Mouse (Mus musculus): ENCODE measurements around the gene Zfp511. TPM values are rescaled to one million over a fixed set of nuclear protein-coding genes. Genes with fewer than 3 reads are reported as not detected.
A peak's percentile ranks its signal among the peaks of the same experiment; 100 is the strongest.

The Zfp511 gene
- polyA plus RNA-seq, 1 experiment from 2014 or later, result 36.8 TPM

DNA sequence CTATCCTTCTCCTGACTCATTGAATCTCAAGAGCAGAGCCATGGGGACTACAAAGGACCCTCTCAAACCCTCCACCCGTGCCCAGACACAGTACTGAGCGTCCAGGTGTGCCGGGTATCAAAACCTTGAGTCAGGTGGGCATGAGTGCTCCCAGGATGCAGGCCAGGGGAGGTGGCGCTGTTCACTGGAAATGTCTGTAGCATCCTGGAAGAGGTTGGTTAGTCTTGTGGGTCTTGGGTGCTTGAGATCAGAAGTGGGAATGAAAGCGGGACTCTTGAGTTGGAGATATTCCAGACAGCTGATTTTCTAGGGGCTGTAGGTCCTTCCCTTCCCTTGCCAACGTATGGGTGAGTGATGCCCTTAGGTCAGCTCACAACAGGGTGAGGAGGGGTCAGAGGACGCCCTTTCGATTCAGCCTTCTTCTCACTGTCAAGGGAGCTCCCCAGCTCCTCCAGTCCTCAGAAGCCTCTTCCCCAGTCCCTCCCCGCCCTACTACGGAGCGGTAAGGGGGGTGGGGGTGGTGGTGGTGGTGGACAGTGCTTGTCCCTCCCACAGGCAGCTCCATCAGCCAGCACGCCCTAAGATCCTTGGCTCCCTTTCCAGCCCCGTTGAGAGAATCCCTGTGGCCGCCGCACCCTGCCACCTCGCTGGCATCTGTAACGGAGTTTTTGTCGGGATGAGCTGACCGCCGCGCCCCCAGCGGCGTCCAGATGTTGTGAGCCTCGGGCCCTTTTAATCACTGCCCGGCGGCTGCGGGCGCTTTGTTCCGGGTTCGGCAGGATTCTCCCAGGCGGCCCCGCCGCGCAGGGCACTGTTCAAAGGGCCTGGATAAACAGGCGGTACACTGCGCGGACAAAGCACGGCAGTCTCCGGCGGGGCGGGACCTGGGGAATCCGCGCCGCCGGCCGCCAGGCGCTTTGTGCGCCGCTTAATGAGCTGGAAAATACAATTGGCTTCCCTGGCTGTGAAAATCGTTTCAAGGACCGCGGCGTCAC, 21.5 kb downstream of the Zfp511 start:
- Histone ChIP-seq H3K27ac (peak overlapping the region; percentile 67), H3K4me1 (peaks cover 19% of the 10 kb centered on the region), H3K36me3 (no peaks in the 10 kb centered on the region), H3K4me3 (peak overlapping the region; percentile 63), H3K9me3 (no peaks in the 10 kb centered on the region), H3K27me3 (ENCODE audit: insufficient read depth, poor library complexity, severe bottlenecking) (peaks cover 100% of the 10 kb centered on the region)
- DNase-seq (ENCODE audit: low spot score), result no peak
- 4% methylated on average over 53 of the region's 53 CpGs for WGBS

DNA sequence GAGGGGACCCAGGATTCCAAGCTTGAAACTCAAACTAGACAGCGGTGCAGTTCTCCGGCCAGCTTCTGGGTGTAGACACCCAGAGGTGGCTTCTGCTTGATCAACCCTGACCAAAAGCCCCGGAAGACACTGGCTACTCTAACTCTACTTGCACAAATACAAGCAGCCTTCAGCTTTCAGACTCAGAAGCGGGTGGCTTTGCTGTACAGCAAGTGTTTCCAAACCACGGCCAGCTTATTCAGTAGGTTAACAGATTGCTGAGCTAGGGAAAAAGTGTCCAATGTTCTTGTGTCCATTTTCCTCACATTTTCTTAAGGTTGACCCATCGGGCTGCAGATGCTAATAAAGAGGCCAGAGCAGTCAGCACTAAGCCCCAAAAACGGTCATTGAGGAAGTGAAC, 22.3 kb downstream of the Zfp511 start:
- Histone ChIP-seq H3K4me3 (peak overlapping the region; percentile 63), H3K9me3 (no peaks in the 10 kb centered on the region), H3K36me3 (no peaks in the 10 kb centered on the region), H3K27ac (peak overlapping the region; percentile 67; the same call in 1 of the 2 replicates), H3K27me3 (ENCODE audit: insufficient read depth, poor library complexity, severe bottlenecking) (peaks cover 100% of the 10 kb centered on the region), H3K4me1 (peaks cover 19% of the 10 kb centered on the region)
- DNase-seq (ENCODE audit: low spot score), result no peak
- WGBS, result 25% methylated on average over 7 of the region's 7 CpGs

DNA sequence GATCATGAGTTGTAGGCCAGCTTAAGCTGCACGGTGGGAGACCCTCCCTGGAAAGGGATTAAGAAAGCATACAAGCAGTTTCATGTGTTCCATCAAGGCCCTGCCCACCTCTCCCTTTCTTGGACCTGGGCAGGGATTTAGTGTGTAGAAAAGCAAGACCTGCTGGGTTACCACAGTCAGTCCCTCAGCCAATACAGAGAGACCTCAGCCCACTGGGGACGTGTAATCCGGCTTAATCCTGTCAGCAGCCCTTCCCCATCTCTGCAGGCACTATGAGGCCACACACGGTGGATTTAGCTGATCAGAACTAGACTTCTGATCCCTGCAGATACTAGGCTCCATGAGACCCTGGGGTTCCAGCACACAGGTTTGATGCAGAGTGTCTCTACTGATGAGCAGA, 23.4 kb downstream of the Zfp511 start:
- H3K27ac ChIP-seq, result no peak overlapping the region
- WGBS, result 12% methylated on average over 4 of the region's 4 CpGs

DNA sequence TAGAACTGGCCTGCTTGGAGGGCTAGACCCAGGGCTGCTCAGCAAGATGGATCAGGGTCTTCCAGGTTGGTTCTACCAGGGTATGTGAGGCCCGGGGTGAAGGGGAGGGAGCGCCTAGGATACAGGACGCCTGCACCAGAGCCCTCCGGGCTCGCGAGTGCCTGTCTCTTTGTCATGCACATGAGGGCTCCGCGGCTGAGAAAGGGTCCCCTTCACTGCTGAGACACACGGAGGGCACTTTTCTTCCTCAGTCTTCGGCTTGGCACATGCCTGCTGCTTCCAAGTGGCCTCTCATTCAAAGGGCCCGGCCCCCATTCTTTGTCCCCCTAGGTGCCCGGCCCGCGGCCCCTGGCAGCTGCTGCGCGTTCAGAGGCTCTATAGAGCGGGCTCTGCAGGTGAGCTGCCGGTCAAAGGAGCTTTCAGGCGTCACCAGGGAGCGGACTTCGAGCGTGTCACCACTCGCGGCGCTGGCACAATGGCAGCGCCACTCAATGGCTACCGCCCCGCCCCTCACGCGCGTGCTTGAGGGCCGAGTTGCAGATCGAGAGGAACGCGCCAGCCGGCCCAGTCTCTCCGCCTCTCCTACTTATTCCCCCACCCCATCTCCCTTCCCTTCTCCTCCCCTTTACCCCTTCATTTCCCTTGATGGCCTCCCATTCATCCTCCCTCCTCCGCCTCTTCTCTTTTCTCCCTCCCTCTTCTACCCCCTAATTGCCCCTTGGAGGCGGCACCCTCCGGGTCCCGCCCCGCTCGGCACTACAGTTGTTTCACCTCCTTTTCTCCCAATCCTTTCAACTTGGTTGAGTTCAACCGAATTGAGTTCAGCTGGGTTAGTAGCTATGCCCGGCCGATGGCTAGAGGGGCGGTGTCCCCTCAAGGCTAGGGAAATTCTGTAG, 25.0 kb downstream of the Zfp511 start:
- Histone ChIP-seq H3K9me3 (no peaks in the 10 kb centered on the region), H3K27me3 (ENCODE audit: insufficient read depth, poor library complexity, severe bottlenecking) (peaks cover 98% of the 10 kb centered on the region), H3K27ac (peak overlapping the region; percentile 42; the same call in 1 of the 2 replicates), H3K4me1 (peaks cover 19% of the 10 kb centered on the region), H3K4me3 (peak overlapping the region; percentile 55), H3K36me3 (no peaks in the 10 kb centered on the region)
- 2% methylated on average over 47 of the region's 47 CpGs for WGBS
- no peak for DNase-seq (ENCODE audit: low spot score)

More for the DNA sequence above, 23.4 kb downstream of the Zfp511 start:
- no peak overlapping the region for H3K4me3 ChIP-seq
- H3K36me3 ChIP-seq, result no peaks in the 10 kb centered on the region
- peaks cover 100% of the 10 kb centered on the region for H3K27me3 ChIP-seq (ENCODE audit: insufficient read depth, poor library complexity, severe bottlenecking)
- no peak for DNase-seq (ENCODE audit: low spot score)
- peaks cover 19% of the 10 kb centered on the region for H3K4me1 ChIP-seq
- no peaks in the 10 kb centered on the region for H3K9me3 ChIP-seq

DNA sequence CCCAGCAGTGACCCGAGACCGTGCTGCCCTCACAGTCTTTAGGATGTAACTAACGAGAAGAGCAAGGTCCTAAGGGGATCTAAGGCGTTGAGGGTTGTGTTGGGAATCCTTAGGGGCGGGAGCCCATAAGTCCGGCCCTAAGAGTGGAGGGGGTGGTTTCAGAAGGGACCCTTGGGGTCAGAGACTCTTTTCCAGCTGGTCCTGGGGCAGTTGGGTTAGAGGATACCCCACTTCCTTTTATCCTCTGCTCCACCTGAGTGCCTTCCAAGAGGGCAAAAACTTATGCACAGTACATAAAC, 25.6 kb downstream of the Zfp511 start:
- 5% methylated on average over 6 of the region's 6 CpGs for WGBS
- no peak overlapping the region for H3K27ac ChIP-seq
- H3K4me1 ChIP-seq, result peaks cover 19% of the 10 kb centered on the region
- H3K27me3 ChIP-seq (ENCODE audit: insufficient read depth, poor library complexity, severe bottlenecking), result peaks cover 94% of the 10 kb centered on the region
- no peaks in the 10 kb centered on the region for H3K36me3 ChIP-seq
- DNase-seq (ENCODE audit: low spot score), result no peak
- H3K4me3 ChIP-seq, result peak overlapping the region; percentile 55; the same call in 1 of the 2 replicates
- H3K9me3 ChIP-seq, result no peaks in the 10 kb centered on the region

DNA sequence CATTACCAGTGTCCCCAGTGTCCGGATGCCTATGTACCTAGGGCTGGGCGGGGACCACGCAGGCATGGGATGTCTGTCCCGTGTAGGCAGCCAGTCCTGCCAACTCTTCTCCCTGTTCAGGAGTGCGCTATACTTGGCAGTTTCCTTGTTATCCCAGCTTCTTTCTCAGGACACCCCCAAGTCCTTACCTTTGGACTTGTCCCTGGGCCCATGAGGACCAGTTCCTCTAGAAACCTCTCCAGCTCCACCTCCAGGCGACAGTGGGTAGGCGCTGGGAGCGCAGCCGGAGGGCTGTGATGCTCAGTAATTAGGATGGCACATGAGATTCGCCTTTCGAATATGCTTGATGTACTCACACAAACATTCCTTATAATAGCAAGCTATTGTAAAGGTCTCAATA, 26.1 kb downstream of the Zfp511 start:
- H3K36me3 ChIP-seq, result no peaks in the 10 kb centered on the region
- H3K4me3 ChIP-seq, result no peak overlapping the region
- WGBS, result 13% methylated on average over 11 of the region's 11 CpGs
- H3K4me1 ChIP-seq, result peaks cover 19% of the 10 kb centered on the region
- no peaks in the 10 kb centered on the region for H3K9me3 ChIP-seq
- no peak for DNase-seq (ENCODE audit: low spot score)
- no peak overlapping the region for H3K27ac ChIP-seq
- peaks cover 89% of the 10 kb centered on the region for H3K27me3 ChIP-seq (ENCODE audit: insufficient read depth, poor library complexity, severe bottlenecking)

DNA sequence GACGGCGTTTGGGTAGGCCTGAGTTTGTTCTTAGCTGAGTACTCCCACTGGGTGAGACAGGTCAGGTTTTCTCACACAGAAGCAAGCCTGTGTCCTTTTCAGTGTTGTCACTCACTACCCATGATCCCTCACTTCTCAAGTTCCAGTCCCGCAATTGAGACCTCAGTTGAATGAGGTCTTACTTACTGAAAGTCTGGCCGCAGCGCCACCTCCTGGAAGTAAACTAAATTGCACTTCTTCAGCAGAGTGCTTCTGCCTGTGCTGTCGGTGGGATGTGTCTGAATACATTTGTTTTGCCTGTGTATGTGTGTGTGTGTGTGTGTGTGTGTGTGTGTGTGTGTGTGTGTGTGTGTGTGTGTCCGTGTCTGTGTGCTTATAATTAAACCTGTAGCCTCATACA, 26.9 kb downstream of the Zfp511 start:
- H3K4me3 ChIP-seq, result no peak overlapping the region
- H3K27ac ChIP-seq, result no peak overlapping the region
- peaks cover 86% of the 10 kb centered on the region for H3K27me3 ChIP-seq (ENCODE audit: insufficient read depth, poor library complexity, severe bottlenecking)
- no peaks in the 10 kb centered on the region for H3K9me3 ChIP-seq
- DNase-seq (ENCODE audit: low spot score), result no peak
- 20% methylated on average over 7 of the region's 7 CpGs for WGBS
- H3K36me3 ChIP-seq, result no peaks in the 10 kb centered on the region
- H3K4me1 ChIP-seq, result peaks cover 13% of the 10 kb centered on the region

DNA sequence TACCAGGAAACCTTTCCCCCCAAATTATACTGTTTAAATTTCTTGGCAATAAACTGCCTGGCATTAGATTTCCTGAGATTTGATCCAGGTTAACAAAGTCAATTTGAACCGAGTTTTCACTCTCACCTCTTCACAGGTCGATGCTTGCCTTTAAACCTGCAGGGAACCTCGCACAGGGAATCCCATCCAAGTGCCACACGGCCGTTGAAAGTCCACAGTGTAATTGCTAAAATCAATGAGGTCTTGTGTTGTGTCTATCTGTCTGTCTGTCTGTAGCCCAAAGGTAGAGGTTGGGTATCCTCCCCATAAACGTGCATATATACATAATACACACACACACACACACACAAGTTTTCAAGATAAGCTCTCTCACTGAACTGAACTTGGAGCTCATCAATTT, 31.2 kb downstream of the Zfp511 start:
- H3K36me3 ChIP-seq, result no peaks in the 10 kb centered on the region
- 51% methylated on average over 6 of the region's 6 CpGs for WGBS
- no peak overlapping the region for H3K4me3 ChIP-seq
- peaks cover 9% of the 10 kb centered on the region for H3K4me1 ChIP-seq
- H3K9me3 ChIP-seq, result no peaks in the 10 kb centered on the region
- H3K27me3 ChIP-seq (ENCODE audit: insufficient read depth, poor library complexity, severe bottlenecking), result peaks cover 79% of the 10 kb centered on the region
- H3K27ac ChIP-seq, result no peak overlapping the region
- DNase-seq (ENCODE audit: low spot score), result no peak

DNA sequence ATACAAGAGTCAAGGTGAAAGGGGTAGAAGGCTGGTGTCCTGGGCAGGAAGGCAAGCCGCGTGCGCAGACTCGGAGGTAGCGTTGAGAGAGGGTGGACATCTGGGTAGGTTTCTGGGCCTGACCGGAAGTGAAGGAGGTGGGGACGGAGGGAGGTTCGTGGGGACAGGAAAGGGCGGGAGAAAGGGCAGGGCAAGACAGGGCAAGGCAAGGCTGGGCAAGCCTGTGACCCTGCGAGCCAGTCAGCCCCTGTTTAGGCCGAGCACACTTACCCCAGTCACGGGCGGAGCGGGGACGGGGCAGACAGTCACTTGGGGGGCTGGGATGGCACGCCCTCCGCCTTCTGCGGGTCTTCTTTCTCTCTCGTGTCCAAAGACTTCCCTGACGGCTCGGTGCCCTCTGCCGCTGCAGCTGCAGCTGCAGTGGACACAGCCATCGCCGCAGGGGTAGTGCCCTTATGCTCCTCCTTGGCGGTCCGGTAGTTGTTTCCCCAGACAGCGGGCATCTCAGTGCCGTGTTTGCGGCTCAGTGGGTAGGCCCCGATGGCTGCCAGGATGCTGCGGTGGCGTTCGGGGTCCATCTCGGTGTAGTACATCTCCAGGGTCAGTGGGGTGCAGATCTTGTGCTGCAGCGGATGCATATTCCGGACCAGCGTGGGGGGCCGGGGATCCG, 34.0 kb downstream of the Zfp511 start:
- peak overlapping the region; percentile 67 for H3K27ac ChIP-seq
- peaks cover 69% of the 10 kb centered on the region for H3K27me3 ChIP-seq (ENCODE audit: insufficient read depth, poor library complexity, severe bottlenecking)
- H3K4me1 ChIP-seq, result peaks cover 9% of the 10 kb centered on the region
- H3K9me3 ChIP-seq, result no peaks in the 10 kb centered on the region
- no peak for DNase-seq (ENCODE audit: low spot score)
- H3K36me3 ChIP-seq, result no peaks in the 10 kb centered on the region
- 19% methylated on average over 39 of the region's 39 CpGs for WGBS
- peak overlapping the region; percentile 56 for H3K4me3 ChIP-seq

DNA sequence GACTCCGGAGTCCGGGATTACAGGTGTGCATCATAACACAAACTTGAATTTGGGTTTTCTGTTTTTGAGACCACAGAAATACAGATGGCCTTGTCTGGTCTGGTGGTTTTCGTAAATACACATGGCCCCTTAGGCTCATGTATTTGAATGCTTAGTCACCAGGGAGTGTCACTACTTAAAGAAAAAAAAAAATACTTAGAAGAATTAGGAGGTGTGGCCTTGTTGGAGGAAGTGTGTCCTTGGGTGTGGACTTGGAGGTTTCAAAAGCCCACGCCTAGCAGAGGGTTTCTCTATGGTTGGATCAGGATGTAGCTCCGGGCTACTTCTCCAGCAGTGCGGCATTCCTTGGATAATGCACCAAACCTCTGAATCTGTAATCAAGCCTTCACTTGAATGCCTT, 41.5 kb downstream of the Zfp511 start:
- no peak for DNase-seq (ENCODE audit: low spot score)
- Histone ChIP-seq H3K9me3 (no peaks in the 10 kb centered on the region), H3K4me3 (no peak overlapping the region), H3K27ac (no peak overlapping the region), H3K36me3 (no peaks in the 10 kb centered on the region), H3K4me1 (0 out of 2 replicates have a peak, but pooled peaks cover 6% of the 10 kb centered on the region), H3K27me3 (ENCODE audit: insufficient read depth, poor library complexity, severe bottlenecking) (peaks cover 61% of the 10 kb centered on the region)
- WGBS, result 73% methylated on average over 6 of the region's 6 CpGs

DNA sequence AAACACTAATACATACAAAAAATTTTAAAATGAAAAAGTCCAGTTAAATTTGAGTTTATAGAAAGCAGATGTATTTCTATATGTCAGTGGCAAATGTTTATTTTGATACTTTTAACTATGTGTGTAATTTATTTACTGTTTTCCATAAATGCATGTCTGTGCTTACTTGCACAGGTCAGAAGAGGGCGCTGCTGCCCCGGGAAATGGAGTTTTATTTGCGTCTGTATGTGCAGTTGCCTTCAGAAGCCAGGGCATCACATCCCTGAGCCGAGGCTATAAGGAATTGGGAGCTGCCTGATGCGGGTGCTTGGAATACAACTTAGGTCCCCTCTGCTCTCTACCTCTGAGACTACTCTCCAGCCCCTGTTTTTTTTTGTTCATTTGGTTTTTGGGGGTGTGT, 42.5 kb downstream of the Zfp511 start:
- DNase-seq (ENCODE audit: low spot score), result no peak
- WGBS, result 8% methylated on average over 5 of the region's 5 CpGs
- Histone ChIP-seq H3K9me3 (no peaks in the 10 kb centered on the region), H3K36me3 (no peaks in the 10 kb centered on the region), H3K27ac (no peak overlapping the region), H3K4me1 (0 out of 2 replicates have a peak, but pooled peaks cover 6% of the 10 kb centered on the region), H3K27me3 (ENCODE audit: insufficient read depth, poor library complexity, severe bottlenecking) (peaks cover 57% of the 10 kb centered on the region), H3K4me3 (no peak overlapping the region)

DNA sequence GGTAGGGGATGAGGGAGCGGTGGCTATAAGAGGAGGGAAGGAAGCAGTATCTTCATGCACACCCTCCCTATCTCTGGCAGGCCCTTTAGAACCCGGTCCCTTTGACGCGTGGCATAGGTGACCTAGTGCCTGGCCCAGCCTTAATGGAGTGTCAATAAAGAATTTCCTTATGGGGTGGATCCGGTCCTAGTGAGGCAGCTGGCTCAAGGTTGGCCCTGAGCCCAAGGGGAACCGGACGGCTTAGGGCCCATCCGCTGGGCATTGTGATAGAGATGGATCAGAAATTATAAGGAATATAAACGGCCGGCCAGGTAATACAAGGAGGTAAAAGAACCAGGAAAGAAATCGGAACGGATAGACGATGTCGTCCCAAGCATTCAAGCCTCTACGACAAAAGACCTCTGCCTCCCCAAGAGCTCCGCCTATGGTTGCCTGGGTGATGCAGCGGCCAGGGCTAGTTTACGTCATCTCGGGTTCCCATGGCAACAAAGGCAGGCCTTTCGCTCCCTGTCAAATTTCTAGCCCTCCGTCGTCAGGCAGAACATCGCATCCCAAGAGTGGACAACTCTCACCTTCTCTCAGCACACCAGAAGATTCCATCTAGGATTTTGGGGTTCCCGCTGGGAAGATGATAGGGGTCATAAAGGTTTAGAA, 44.4 kb downstream of the Zfp511 start:
- no peaks in the 10 kb centered on the region for H3K9me3 ChIP-seq
- no peak for DNase-seq (ENCODE audit: low spot score)
- peaks cover 58% of the 10 kb centered on the region for H3K27me3 ChIP-seq (ENCODE audit: insufficient read depth, poor library complexity, severe bottlenecking)
- 3% methylated on average over 24 of the region's 24 CpGs for WGBS
- H3K4me3 ChIP-seq, result peak overlapping the region; percentile 30
- 0 out of 2 replicates have a peak, but pooled peaks cover 6% of the 10 kb centered on the region for H3K4me1 ChIP-seq
- H3K36me3 ChIP-seq, result no peaks in the 10 kb centered on the region
- no peak overlapping the region for H3K27ac ChIP-seq
